Mouse (Mus musculus) T-helper 2 cell (primary cell): ENCODE measurements around the gene Rtcb.

Experiments
- in situ Hi-C: fragments of 300-600 bp; cut with MboI, MseI; formaldehyde crosslinking; loops from one replicate; pipeline ENCODE4 v1.15.1; 2025; ENCODE audit warnings: high pct_unique_total_duplicates

Rtcb gene

DNA sequence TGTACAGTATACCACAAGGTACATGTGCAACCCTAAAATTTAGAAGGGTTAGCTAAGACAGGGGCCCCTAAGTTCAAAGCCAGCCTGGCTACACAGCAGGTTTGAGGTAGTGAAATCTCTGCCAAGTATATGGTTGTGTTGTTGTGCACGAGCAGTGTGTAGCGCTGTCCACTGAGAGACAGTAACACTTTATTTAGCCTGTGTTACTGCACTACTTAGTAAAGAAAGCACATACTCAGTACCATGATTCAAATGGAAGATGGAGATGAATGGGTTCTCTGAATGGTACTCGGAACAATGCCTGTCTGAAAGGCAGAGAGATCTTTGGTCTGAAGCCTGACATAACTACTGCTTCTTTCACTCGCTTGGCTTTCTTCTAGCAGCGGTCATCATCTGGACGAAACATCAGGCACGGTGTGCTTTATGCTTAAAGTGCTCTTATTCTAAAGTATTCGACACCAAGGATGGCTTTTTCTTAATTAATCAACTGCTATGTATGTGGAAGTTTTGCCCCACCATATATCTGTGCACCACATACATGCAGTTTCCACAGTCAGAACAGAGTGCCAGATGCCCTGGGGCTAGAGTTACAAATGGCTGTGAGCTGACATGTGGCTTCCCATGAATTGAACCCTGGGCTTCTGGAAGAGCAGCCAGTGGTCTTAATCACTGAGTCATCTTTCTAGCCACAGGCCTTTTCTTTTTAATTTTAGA is 9.0 kb downstream of the Rtcb start:
- in situ Hi-C loops, result loop anchor here (5.0 kb wide), 1 partner anchor 71 kb away; no protein-coding TSS in a partner anchor

GRCm38 (mm10) chr10:85936280-85936965 is 21.2 kb downstream of the Rtcb start:
- in situ Hi-C loops, result no loop called here

GRCm38 (mm10) chr10:85929962-85930361 is 27.7 kb downstream of the Rtcb start:
- in situ Hi-C loops, result no loop called here

DNA sequence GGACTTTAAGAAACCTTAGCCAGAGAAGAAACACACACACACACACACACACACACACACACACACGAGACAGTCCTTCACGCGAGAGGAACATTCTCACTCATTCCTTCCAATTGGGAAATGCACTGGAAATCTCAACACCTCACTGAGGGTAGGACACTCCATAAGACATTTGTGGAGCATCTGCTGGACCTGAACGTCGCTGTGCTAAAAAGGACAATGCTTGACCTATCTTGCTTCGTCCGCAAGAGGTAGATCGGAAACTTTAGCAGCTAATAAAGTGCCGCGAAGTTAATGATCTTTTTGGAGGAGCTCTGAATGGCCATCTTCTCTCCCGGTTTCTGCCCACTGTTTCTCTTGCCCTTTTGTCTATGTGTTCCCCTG is 28.4 kb downstream of the Rtcb start:
- in situ Hi-C loops, result no loop called here

DNA sequence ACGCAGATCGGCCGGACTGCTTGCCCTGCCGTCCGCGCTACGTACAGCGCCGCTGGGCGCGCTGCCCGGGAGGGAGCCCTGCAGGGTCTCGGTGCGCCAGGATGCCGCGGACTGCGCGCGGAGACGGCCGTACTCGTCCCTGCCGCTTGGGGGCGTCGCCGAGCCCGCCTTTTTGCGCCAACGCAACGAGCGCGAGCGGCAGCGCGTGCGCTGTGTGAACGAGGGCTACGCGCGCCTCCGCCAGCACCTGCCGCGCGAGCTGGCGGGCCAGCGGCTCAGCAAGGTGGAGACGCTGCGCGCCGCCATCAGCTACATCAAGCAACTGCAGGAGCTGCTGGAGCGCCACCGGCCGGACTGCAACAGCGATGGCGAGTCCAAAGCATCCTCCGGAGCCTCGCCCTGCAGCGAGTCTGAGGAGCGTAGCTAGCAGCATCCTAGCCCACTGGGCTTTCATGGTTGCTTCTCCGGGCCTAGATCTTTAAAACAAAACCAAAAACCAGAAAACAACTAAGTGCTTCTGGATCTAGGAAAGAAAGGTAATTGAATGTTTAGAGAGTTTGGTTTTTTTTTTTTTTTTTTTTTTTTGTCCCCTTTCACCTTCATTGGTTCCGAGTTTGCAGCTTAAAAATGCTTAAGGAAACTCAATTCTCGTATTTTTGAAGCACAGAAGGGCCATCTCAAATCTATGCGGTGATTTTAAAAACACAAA is 29.0 kb downstream of the Rtcb start:
- in situ Hi-C loops, result no loop called here

GRCm38 (mm10) chr10:85927676-85928445 is 29.8 kb downstream of the Rtcb start, which contains the start of gene Ascl4:
Ascl4 (plus strand) TSS chr10:85927681.
- in situ Hi-C loops, result no loop called here

DNA sequence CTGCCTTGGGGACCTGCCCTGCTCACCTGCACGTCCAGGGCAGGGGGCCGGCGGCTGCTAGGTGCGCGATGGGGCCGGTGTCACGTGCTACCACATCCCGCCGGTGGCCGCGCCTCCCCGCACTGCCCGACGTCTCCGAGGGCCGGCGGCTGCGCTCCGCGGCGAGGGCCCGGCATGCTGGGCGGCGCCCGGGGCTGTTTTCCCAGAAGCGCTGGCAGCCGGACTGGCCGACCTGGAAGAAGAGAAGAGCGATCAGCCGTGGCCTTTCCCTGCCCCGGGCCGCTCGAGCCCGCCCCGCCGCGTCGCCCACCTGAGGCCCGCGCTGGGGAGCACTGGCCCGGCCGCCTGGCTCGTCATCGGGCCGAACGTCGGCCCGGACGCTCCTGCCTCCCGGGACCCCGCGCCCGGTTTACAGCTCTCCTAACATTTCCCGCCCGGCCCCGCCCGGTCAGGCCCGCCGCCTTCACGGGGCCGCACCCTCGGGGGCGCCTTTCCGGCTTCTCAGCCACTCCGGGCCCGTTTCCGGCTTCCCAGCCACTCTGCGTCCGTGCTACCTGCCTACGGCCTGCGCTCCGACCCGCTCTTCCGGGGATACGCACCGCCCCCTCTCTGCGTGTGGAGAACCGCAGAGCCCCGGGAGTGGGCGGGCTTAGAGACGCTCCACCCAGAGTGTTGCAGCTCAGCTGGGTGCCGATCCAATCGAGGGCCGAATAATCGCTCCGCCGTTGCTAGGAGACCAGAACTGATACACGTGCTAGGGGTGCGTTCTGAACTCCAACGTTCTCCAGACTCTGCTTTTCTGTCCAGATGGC is 40.9 kb downstream of the Rtcb start, which contains the start of gene Prdm4:
Gene Prdm4, minus strand, starts transcription at position 645 of the 812 bp plus-strand sequence.
- in situ Hi-C loops, result loop anchor here (5.0 kb wide), 1 partner anchor 39 kb away; no protein-coding TSS in a partner anchor
